Mouse (Mus musculus) thymus, adult 2 months (tissue): ENCODE measurements around the gene Hist3h2a. TPM values are rescaled to one million over a fixed set of nuclear protein-coding genes. Genes with fewer than 3 reads are reported as not detected.

ENCODE experiments used
- DNase-seq: peaks from one replicate; pipeline ENCODE4 v3.0.0; 2021
- H3K27ac ChIP-seq: fragments of 200-500 bp; 2 replicates; pipeline ENCODE4 v1.5.1; 2012; ENCODE audit warnings: low read length, control low read depth; ENCODE audit not compliant: control insufficient read depth, insufficient read depth
- H3K27me3 ChIP-seq: fragments of 200-500 bp; 2 replicates; pipeline ENCODE4 v1.6.1; 2012; ENCODE audit warnings: mild to moderate bottlenecking, low read length, moderate library complexity, mixed read lengths; ENCODE audit not compliant: control insufficient read depth, insufficient read depth
- H3K36me3 ChIP-seq: fragments of 200-500 bp; 2 replicates; pipeline ENCODE4 v1.6.1; 2012; ENCODE audit warnings: mild to moderate bottlenecking, low read length, moderate library complexity; ENCODE audit not compliant: control insufficient read depth, insufficient read depth
- H3K4me1 ChIP-seq: fragments of 200-500 bp; replicated peaks from 2 replicates; pipeline ENCODE4 v1.6.1; 2012; ENCODE audit warnings: low read length; ENCODE audit not compliant: control insufficient read depth, insufficient read depth
- H3K4me3 ChIP-seq: fragments of 200-500 bp; 2 replicates; pipeline ENCODE4 v1.5.1; 2012; ENCODE audit warnings: mild to moderate bottlenecking, low read length, control low read depth, moderate library complexity; ENCODE audit not compliant: control insufficient read depth, insufficient read depth
- CTCF ChIP-seq: fragments of 200-500 bp; IDR thresholded peaks from 2 replicates; pipeline ENCODE4 v1.5.1; 2012; ENCODE audit warnings: mild to moderate bottlenecking, control low read depth, low read length, moderate library complexity, borderline replicate concordance; ENCODE audit not compliant: control insufficient read depth, poor library complexity, insufficient read depth; ENCODE audit errors: extremely low read depth
- POLR2A ChIP-seq: fragments of 200-500 bp; IDR thresholded peaks from 2 replicates; pipeline ENCODE4 v1.6.1; 2012; ENCODE audit warnings: mild to moderate bottlenecking, low read length, control low read depth, moderate library complexity; ENCODE audit not compliant: control insufficient read depth, poor library complexity, insufficient read depth; ENCODE audit errors: extremely low read depth
- WGBS: fragments of 180-500 bp; shearing (Covaris S2); methylation state at CpG from one replicate; pipeline ENCODE4 v1.1.7; 2018; 5-methylcytosine and 5-hydroxymethylcytosine counted together
- polyA plus RNA-seq: library from polyadenylated mRNA; depleted of rRNA; stranded (reverse); fragments of >200 nt; gene quantifications from 2 replicates; pipeline ENCODE4 v1.2.3, GENCODE M21; 2012

Gene Hist3h2a
- polyA plus RNA-seq, 1 experiment, result 45.9 TPM

DNA sequence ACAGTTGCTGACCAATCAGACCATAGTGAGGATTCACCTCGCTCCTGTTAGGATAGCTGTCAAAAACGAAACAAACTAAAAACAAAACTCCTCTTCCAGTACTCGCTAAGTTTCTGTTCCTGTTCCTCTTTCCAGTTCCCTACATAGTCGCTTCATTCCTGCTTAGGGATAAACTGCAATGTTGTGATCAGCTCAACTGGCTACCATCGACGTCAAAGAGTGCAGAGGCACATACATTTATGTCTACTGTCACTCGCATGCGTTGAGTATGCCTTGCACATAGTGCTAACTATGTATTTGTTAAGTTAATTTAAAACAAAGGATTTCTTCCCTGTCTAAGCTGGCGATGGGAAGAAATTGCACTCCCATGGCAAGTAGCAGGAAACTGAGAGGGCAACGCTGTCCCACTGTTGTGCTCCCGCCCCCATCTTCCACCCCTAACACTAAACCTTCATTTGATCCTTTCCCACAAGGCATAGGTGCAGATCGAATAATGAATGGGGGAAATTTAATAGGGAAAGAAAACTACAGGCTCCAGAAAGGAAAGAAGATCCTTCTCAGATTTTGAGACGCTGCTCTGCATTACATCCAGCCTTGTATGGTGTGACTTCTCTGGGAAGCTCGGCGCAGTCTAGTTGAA lies 4.8 kb downstream of the Hist3h2a start:
- no peak for TF ChIP-seq CTCF
- no peak for TF ChIP-seq POLR2A
- Histone ChIP-seq H3K4me3 (peak overlapping the region; percentile 46; the same call in 1 of the 2 replicates), H3K4me1 (peaks cover 17% of the 10 kb centered on the region), H3K27me3 (no peaks in the 10 kb centered on the region; the same call in 1 of the 2 replicates), H3K27ac (no peak overlapping the region), H3K36me3 (no peaks in the 10 kb centered on the region; the same call in 1 of the 2 replicates)
- no peak for DNase-seq
- 13% methylated on average over 15 of the region's 15 CpGs for WGBS

GRCm38 (mm10) chr11:58959921-58960465 lies 5.5 kb downstream of the Hist3h2a start:
- H3K36me3 ChIP-seq, result no peaks in the 10 kb centered on the region; the same call in 1 of the 2 replicates
- H3K4me1 ChIP-seq, result peaks cover 17% of the 10 kb centered on the region
- WGBS, result 0% methylated on average over 40 of the region's 40 CpGs
- TF ChIP-seq CTCF, result peak; percentile 22; the same call in 1 of the 2 replicates
- no peak for TF ChIP-seq POLR2A
- peak; percentile 67 for DNase-seq
- H3K27ac ChIP-seq, result no peak overlapping the region
- H3K4me3 ChIP-seq, result peak overlapping the region; percentile 46
- H3K27me3 ChIP-seq, result no peaks in the 10 kb centered on the region; the same call in 1 of the 2 replicates

DNA sequence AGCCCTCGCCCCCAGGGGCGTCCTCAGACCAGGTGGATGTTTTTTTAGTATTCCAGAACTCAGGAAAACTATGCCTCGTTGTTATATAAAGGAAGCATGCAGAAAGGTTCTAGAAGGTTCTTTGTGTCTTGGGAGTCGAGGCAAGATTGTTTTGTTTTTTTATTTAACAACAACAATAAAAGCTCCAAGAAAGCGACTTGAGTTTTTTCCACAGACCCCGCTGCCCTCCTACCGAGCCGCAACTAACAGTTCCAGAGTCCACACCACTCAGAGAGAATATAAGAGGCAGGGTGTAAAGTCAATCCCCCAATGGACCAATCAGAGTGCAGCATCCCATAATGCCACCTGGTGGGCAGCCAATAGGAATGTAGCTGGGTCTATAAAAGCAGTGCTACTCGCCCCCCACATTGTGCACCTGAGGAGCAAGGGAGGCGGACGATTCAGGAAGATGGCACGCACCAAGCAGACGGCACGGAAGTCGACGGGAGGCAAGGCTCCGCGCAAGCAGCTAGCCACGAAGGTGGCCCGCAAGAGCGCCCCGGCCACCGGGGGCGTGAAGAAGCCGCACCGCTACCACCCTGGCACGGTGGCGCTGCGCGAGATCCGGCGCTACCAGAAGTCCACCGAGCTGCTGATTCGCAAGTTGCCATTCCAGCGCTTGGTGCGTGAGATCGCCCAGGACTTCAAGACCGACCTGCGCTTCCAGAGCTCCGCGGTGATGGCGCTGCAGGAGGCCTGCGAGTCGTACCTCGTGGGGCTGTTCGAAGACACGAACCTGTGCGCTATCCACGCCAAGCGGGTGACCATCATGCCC lies 7.1 kb downstream of the Hist3h2a start:
- Histone ChIP-seq H3K4me1 (peaks cover 17% of the 10 kb centered on the region), H3K4me3 (no peak overlapping the region)
- WGBS, result 69% methylated on average over 50 of the region's 50 CpGs

GRCm38 (mm10) chr11:58963543-58963942 lies 9.1 kb downstream of the Hist3h2a start:
- DNase-seq, result peak; percentile 29
- WGBS, result 54% methylated on average over 17 of the region's 17 CpGs
- TF ChIP-seq POLR2A (no peak), CTCF (no peak)

More for the DNA sequence above, 7.1 kb downstream of the Hist3h2a start:
- no peak for DNase-seq
- Histone ChIP-seq H3K27ac (no peak overlapping the region), H3K36me3 (no peaks in the 10 kb centered on the region; the same call in 1 of the 2 replicates), H3K27me3 (no peaks in the 10 kb centered on the region; the same call in 1 of the 2 replicates)
- no peak for TF ChIP-seq CTCF
- no peak for TF ChIP-seq POLR2A

DNA sequence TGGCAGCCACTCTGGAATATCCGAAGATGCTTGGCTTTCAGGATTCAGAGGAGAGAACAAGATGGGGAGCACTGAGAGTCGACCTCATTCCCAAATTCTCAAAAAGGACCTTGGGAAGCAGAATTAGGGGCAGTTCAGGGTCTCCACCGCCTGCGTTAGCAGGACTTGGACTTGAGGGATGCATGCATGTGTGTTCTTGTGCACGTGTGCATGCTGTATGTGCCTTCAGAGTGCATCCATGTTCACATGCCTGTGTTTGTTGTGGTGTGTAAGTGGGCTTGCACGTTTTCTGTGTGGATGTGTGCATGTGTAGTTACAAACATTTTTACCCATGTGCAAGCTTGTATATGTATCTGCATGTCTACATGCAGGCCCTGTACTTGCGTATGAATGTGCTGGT lies 9.7 kb downstream of the Hist3h2a start:
- Histone ChIP-seq H3K27me3 (no peaks in the 10 kb centered on the region; the same call in 1 of the 2 replicates), H3K27ac (no peak overlapping the region), H3K4me3 (no peak overlapping the region), H3K36me3 (no peaks in the 10 kb centered on the region), H3K4me1 (peaks cover 5% of the 10 kb centered on the region)
- WGBS, result 92% methylated on average over 7 of the region's 7 CpGs
- DNase-seq, result no peak
- TF ChIP-seq CTCF, result no peak
- TF ChIP-seq POLR2A, result no peak

More at GRCm38 (mm10) chr11:58963543-58963942, 9.1 kb downstream of the Hist3h2a start:
- no peaks in the 10 kb centered on the region for H3K36me3 ChIP-seq
- H3K4me3 ChIP-seq, result no peak overlapping the region
- H3K4me1 ChIP-seq, result peaks cover 4% of the 10 kb centered on the region
- H3K27me3 ChIP-seq, result no peaks in the 10 kb centered on the region; the same call in 1 of the 2 replicates
- no peak overlapping the region for H3K27ac ChIP-seq

DNA sequence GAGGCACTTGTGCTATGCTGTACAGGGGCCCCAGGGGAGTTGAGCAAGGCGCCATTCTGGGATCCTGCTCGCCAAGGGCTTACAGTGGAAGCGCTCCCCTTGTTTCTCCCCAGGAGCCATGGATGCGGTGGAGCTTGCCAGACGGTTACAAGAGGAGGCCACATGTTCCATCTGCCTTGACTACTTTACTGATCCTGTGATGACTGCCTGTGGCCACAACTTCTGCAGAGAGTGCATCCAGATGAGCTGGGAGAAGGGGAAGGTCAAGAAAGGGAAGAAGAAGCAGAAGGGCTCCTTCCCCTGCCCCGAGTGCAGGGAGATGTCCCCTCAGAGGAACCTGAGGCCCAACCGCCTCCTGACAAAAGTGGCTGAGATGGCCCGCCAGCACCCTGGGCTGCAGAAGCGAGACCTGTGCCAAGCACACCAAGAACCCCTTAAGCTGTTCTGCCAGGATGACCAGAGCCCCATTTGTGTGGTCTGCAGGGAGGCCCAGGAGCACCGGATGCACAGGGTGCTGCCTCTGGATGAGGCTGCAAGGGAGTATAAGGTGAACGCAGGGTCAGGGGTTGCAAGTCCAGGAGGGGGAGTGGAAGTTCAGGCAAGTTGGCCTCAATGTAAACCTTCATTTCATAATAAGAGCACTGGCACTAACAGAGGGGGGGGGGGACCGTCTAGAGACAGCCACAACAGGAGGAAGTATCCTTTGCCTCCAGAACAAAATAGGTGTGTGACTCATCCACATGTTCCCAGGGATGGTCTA lies 10.7 kb downstream of the Hist3h2a start:
- H3K4me1 ChIP-seq, result peaks cover 3% of the 10 kb centered on the region; the same call in 1 of the 2 replicates
- no peak for DNase-seq
- H3K27ac ChIP-seq, result no peak overlapping the region
- H3K36me3 ChIP-seq, result no peaks in the 10 kb centered on the region
- H3K27me3 ChIP-seq, result no peaks in the 10 kb centered on the region; the same call in 1 of the 2 replicates
- WGBS, result 70% methylated on average over 12 of the region's 12 CpGs
- H3K4me3 ChIP-seq, result no peak overlapping the region
- TF ChIP-seq CTCF (no peak), POLR2A (no peak)
